Mouse (Mus musculus): ENCODE measurements around the gene Pgd.
"Not testable (repeated sequence)": the region's sequence is repeated elsewhere in the genome, so short reads cannot be mapped to it uniquely, and the experiment has no call there.

Gene Pgd

GRCm38 (mm10) chr4:149131021-149131752 is 35.4 kb downstream of the Pgd start:
- DNase-seq = peak; percentile 52 to 55

DNA sequence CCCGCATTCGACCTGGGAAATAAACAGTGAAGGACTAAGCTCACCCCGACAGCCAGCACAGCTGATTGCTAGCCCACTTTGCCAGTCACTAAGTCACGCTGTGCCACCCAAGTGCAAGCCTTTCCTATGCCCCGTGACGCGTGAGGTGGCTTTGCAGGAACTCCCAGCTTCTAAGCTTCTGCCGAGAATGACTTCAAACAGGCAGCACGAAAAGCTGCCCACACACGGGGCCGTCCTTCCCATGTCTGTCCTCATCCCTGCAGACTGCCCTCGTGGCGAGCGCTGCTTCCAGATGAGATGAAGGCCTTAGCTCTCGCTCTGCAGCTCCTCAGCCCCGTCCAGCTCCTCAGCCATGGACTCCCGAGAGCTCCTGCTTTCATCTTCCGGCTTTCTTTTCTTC is 38.1 kb downstream of the Pgd start:
- DNase-seq = no peak

GRCm38 (mm10) chr4:149126663-149127062 is 39.9 kb downstream of the Pgd start, which contains the start of gene Cort:
TSS of gene Cort (minus strand) at chr4:149126763.
- DNase-seq = no peak

GRCm38 (mm10) chr4:149126115-149126509 is 40.5 kb downstream of the Pgd start:
- no peak for DNase-seq

GRCm38 (mm10) chr4:149125341-149126114 is 41.0 kb downstream of the Pgd start:
- no peak for DNase-seq

DNA sequence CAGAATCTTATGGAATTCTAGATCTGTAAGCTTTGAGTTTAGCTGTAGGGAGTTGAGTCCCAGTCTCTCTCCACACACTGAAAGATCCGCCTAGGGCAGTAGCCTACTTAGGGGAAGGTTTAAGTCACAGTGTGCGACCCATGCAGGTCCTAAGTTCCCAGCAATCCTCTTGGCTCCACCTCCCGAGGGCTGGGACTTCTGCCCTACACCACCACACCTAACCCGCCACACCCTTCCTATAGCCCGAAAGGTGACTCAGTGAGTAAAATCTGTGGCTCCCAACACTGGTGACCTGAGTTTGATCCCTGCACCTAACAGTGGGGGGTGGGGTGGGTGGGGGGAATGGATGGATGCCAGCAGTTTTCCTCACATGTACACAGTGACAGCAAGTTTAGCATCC is 43.1 kb downstream of the Pgd start:
- DNase-seq = no peak

DNA sequence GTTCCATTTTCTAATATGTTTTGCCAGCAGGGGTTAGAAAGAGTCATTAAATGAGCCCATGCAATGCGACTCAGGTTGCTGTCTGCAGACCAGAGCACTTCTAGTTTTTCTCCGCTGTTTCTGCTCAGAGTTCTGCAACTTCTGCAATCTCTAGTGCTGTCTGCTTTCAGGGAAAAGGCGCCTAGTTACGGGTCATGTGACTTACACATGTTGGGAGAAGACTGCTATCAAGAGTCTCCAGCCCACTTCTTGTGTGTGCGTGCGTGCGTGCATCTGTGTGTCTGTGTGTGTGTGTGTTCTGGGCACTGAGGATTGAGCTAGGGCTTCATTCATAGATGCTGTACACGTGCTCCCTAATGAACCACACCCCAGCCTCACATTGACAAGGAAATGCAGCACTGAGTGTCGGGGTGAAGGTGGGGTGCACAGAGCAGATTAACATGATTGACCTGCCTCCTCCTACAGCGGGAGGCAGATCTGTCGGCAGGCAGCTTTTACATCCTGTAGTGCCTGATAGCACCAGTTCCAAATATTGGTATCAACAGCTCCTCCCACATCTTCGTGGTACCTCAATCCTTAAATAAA is 46.5 kb downstream of the Pgd start:
- DNase-seq = not testable (repeated sequence)

DNA sequence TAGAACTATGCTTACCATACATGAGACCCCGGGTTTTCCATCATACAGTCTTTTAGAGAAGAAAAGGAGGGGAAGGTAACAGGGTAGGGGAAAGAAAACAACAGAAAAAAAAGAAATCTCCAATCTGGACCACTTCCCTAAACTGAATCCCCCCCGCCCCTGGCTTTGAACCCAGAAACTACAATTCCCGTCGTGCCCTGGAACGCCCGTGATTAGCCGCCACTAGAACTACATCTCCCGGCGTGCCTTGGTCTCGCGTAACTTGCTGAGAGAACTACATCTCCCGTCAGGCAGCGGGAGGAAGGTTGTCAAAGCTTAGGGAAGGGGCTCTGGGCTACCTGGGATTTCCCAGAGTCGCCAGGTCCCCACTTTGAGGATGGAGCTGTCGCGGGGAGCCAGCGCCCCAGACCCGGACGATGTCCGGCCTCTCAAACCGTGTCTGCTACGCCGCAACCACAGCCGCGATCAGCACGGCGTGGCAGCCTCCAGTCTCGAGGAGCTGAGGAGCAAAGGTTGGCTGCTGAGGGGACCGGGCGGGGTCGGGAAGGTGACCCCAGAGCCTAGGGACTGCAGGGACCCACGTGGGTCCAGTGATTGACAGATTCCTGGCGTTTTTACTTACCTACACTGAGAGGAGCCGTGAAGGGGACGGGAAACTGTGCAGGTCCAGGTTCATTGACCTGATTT is 62.6 kb downstream of the Pgd start, which contains the start of gene Dffa:
Gene Dffa, plus strand, starts transcription at position 272 of the 687 bp plus-strand sequence.
- DNase-seq = peak; percentile 93 to 95

DNA sequence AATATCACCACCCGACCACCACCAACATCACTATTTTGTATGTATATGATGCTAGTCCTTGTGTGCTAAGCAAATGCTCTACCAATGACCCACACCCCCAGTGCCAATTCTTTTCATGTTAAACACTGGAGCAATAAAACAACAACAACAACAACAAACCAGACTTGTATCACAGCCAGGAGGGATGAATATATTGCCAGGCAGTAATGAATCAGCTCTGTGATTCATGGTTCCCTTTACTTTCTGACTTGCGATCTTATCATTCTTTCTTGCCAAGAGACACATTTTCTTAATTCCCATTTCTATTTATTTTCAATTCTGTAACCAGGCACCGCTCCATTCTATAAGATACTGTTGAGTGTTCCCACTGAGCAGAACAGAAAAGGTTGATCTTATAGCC is 65.1 kb downstream of the Pgd start:
- DNase-seq = no peak

DNA sequence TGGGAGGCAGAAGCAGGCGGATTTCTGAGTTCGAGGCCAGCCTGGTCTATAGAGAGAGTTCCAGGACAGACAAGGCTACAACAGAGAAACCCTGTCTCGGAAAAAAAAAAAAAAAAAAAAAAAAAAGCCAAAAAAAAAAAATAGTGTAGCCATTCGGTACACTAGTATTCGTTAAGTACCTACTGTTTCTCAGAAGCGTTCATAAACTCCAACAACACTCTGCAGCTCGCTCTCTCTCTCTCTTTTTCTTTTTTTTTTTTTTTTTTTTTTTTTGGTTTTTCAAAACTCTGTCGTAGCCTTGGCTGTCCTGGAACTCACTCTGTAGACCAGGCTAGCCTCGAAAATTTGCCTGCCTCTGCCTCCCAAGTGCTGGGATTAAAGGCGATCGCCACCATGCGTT is 66.1 kb downstream of the Pgd start:
- not testable (repeated sequence) for DNase-seq

Data from B cell, adult 2 months (primary cell).